9 mouse cellular contexts compared by ENCODE assay signal in genomic region chr16:4602189-4602588, GRCm38 (mm10). TPM values are rescaled to one million over a fixed set of nuclear protein-coding genes. Genes with fewer than 3 reads are reported as not detected.
A peak's percentile ranks its signal among the peaks of the same experiment; 100 is the strongest.
DNase-seq lines count a peak whose midpoint lies in the region; ATAC-seq lines count a peak whose summit lies in the region.
"Had no signal": no experiment of that assay in that cellular context is flagged by ENCODE, and none has a peak within 500 bp of the region (broad histone marks: within the 10 kb centered on the region; RNA-seq: fewer than 3 reads in every experiment).

No protein-coding gene starts in this region.

- DNase-seq in forebrain, embryonic 11.5 days (ENCODE audit: low spot score): no peak
- DNase-seq in neural tube, embryonic 11.5 days (ENCODE audit: low spot score): no peak
- DNase-seq in neural tube, embryonic 10.5 days (ENCODE audit: extremely low spot score, low spot score): no peak
- DNase-seq in kidney, postnatal 25 days: peak; percentile 87 to 95
- peak; percentile 81 for DNase-seq in yolk sac, embryonic 10.5 days (ENCODE audit: low spot score)
- no peak for DNase-seq in T-cell, adult 2 months (ENCODE audit: low spot score)
- DNase-seq: B cell, adult 2 months had no signal

- H3K9me3 ChIP-seq in forebrain, embryonic 12.5 days: no peaks in the 10 kb centered on the region
- H3K9me3 ChIP-seq in forebrain, embryonic 11.5 days (ENCODE audit: control insufficient read depth, low read length): no peaks in the 10 kb centered on the region
- no peaks in the 10 kb centered on the region for H3K9me3 ChIP-seq in neural tube, embryonic 11.5 days (ENCODE audit: control insufficient read depth, low read length)

- H3K9ac ChIP-seq in forebrain, embryonic 12.5 days: peak overlapping the region; percentile 29; the same call in 1 of the 2 replicates
- H3K9ac ChIP-seq in forebrain, embryonic 11.5 days (ENCODE audit: low read length): no peak overlapping the region
- H3K9ac ChIP-seq in neural tube, embryonic 11.5 days (ENCODE audit: low read length): peak overlapping the region; percentile 10

- ATAC-seq in forebrain, embryonic 12.5 days (ENCODE audit: low FRiP score): no peak
- no peak for ATAC-seq in forebrain, embryonic 11.5 days (replicated peaks; ENCODE audit: low FRiP score)
- no peak for ATAC-seq in neural tube, embryonic 11.5 days (ENCODE audit: insufficient read depth, low FRiP score, low TSS enrichment)
- ATAC-seq in megakaryocyte, adult 5-6 weeks (ENCODE audit: poor library complexity, severe bottlenecking): no peak

- peaks cover 97% of the 10 kb centered on the region for H3K4me1 ChIP-seq in forebrain, embryonic 12.5 days
- peaks cover 50% of the 10 kb centered on the region for H3K4me1 ChIP-seq in forebrain, embryonic 11.5 days (replicated peaks; ENCODE audit: control insufficient read depth, insufficient read depth, low read length)
- H3K4me1 ChIP-seq in neural tube, embryonic 11.5 days (ENCODE audit: control insufficient read depth, insufficient read depth, low read length): peaks cover 93% of the 10 kb centered on the region

- H3K4me2 ChIP-seq in forebrain, embryonic 12.5 days: no peak overlapping the region
- no peak overlapping the region for H3K4me2 ChIP-seq in forebrain, embryonic 11.5 days (ENCODE audit: low read depth, low read length, severe bottlenecking)
- no peak overlapping the region for H3K4me2 ChIP-seq in neural tube, embryonic 11.5 days (ENCODE audit: low read depth)

- peak overlapping the region; percentile 57 for H3K27ac ChIP-seq in forebrain, embryonic 12.5 days
- H3K27ac ChIP-seq in forebrain, embryonic 11.5 days (ENCODE audit: low read depth, low read length): no peak overlapping the region
- peak overlapping the region; percentile 70; the same call in 1 of the 2 replicates for H3K27ac ChIP-seq in neural tube, embryonic 11.5 days (ENCODE audit: low read depth, low read length)

- H3K36me3 ChIP-seq in forebrain, embryonic 12.5 days (replicated peaks): no peaks in the 10 kb centered on the region
- no peaks in the 10 kb centered on the region for H3K36me3 ChIP-seq in forebrain, embryonic 11.5 days (ENCODE audit: control insufficient read depth, insufficient read depth, low read length)
- H3K36me3 ChIP-seq in neural tube, embryonic 11.5 days (ENCODE audit: control insufficient read depth, insufficient read depth, low read length): no peaks in the 10 kb centered on the region

- H3K4me3 ChIP-seq in forebrain, embryonic 12.5 days (replicated peaks): no peak overlapping the region
- no peak overlapping the region for H3K4me3 ChIP-seq in forebrain, embryonic 11.5 days (ENCODE audit: low read depth, low read length)
- H3K4me3 ChIP-seq in neural tube, embryonic 11.5 days (ENCODE audit: low read depth, low read length): no peak overlapping the region

- H3K27me3 ChIP-seq in forebrain, embryonic 12.5 days: no peaks in the 10 kb centered on the region
- H3K27me3 ChIP-seq in forebrain, embryonic 11.5 days (ENCODE audit: control insufficient read depth, insufficient read depth, low read length): no peaks in the 10 kb centered on the region
- no peaks in the 10 kb centered on the region for H3K27me3 ChIP-seq in neural tube, embryonic 11.5 days (ENCODE audit: control insufficient read depth, insufficient read depth, low read length)

- 21% methylated on average over 3 of the region's 3 CpGs for WGBS in forebrain, embryonic 12.5 days
- 23% methylated on average over 3 of the region's 3 CpGs for WGBS in forebrain, embryonic 11.5 days
- WGBS in neural tube, embryonic 11.5 days: 14% methylated on average over 3 of the region's 3 CpGs

RNA-seq across cellular contexts. Expression of gene Glis2, which starts 7.7 kb away (rescaled TPM):
- 22.0 and 26.6 TPM in 2 replicates for polyA plus RNA-seq in forebrain, embryonic 12.5 days (2016; fragmentation: Nextera tagmentation; extraction: Ambion mirVana)
- 31.3 and 34.5 TPM in 2 replicates for polyA plus RNA-seq in forebrain, embryonic 11.5 days (2014; fragmentation: Nextera tagmentation; extraction: Ambion mirVana)
- 32.4 and 37.0 TPM in 2 replicates for polyA plus RNA-seq in neural tube, embryonic 11.5 days (2014; fragmentation: Nextera tagmentation; extraction: Ambion mirVana)
- 0.80 TPM in 2 replicates for total RNA-seq in megakaryocyte, adult 5-6 weeks (2015)
- total RNA-seq in megakaryocyte, adult 5-6 weeks (2017): 0.28 and 0.51 TPM in 2 replicates

RNA-seq across cellular contexts. Expression of gene Pam16, which starts 22.6 kb away (rescaled TPM):
- polyA plus RNA-seq in forebrain, embryonic 12.5 days (2016; fragmentation: Nextera tagmentation; extraction: Ambion mirVana): 114 TPM in 2 replicates
- polyA plus RNA-seq in forebrain, embryonic 11.5 days (2014; fragmentation: Nextera tagmentation; extraction: Ambion mirVana): 87.4 and 91.4 TPM in 2 replicates
- polyA plus RNA-seq in neural tube, embryonic 11.5 days (2014; fragmentation: Nextera tagmentation; extraction: Ambion mirVana): 94.3 and 108 TPM in 2 replicates
- total RNA-seq in megakaryocyte, adult 5-6 weeks (2015): 30.8 and 42.8 TPM in 2 replicates
- 18.1 and 24.3 TPM in 2 replicates for total RNA-seq in megakaryocyte, adult 5-6 weeks (2017)

RNA-seq across cellular contexts. Expression of gene Vasn, which starts 37.6 kb away (rescaled TPM):
- polyA plus RNA-seq in forebrain, embryonic 12.5 days (2016; fragmentation: Nextera tagmentation; extraction: Ambion mirVana): 5.2 and 6.8 TPM in 2 replicates
- 7.6 and 7.7 TPM in 2 replicates for polyA plus RNA-seq in forebrain, embryonic 11.5 days (2014; fragmentation: Nextera tagmentation; extraction: Ambion mirVana)
- polyA plus RNA-seq in neural tube, embryonic 11.5 days (2014; fragmentation: Nextera tagmentation; extraction: Ambion mirVana): 10.5 and 11.1 TPM in 2 replicates
- not detected in 2 replicates for total RNA-seq in megakaryocyte, adult 5-6 weeks (2015)
- 0.12 TPM in 1 of 2 replicates, not detected in the other for total RNA-seq in megakaryocyte, adult 5-6 weeks (2017)

RNA-seq across cellular contexts. Expression of gene Dnaja3, which starts 37.6 kb away (rescaled TPM):
- polyA plus RNA-seq in forebrain, embryonic 12.5 days (2016; fragmentation: Nextera tagmentation; extraction: Ambion mirVana): 51.4 and 58.0 TPM in 2 replicates
- polyA plus RNA-seq in forebrain, embryonic 11.5 days (2014; fragmentation: Nextera tagmentation; extraction: Ambion mirVana): 57.7 and 60.7 TPM in 2 replicates
- 54.2 and 56.6 TPM in 2 replicates for polyA plus RNA-seq in neural tube, embryonic 11.5 days (2014; fragmentation: Nextera tagmentation; extraction: Ambion mirVana)
- 10.1 and 11.9 TPM in 2 replicates for total RNA-seq in megakaryocyte, adult 5-6 weeks (2015)
- total RNA-seq in megakaryocyte, adult 5-6 weeks (2017): 26.1 and 27.8 TPM in 2 replicates

RNA-seq across cellular contexts. Expression of gene Tfap4, which starts 42.5 kb away (rescaled TPM):
- 20.9 and 22.6 TPM in 2 replicates for polyA plus RNA-seq in forebrain, embryonic 12.5 days (2016; fragmentation: Nextera tagmentation; extraction: Ambion mirVana)
- polyA plus RNA-seq in forebrain, embryonic 11.5 days (2014; fragmentation: Nextera tagmentation; extraction: Ambion mirVana): 27.7 and 28.6 TPM in 2 replicates
- 16.1 and 17.8 TPM in 2 replicates for polyA plus RNA-seq in neural tube, embryonic 11.5 days (2014; fragmentation: Nextera tagmentation; extraction: Ambion mirVana)
- total RNA-seq in megakaryocyte, adult 5-6 weeks (2015): 10.1 and 11.1 TPM in 2 replicates
- 12.6 and 12.8 TPM in 2 replicates for total RNA-seq in megakaryocyte, adult 5-6 weeks (2017)

Comparison
In these comparisons a context has a peak if more than half of its experiments do, and no peak if none do; other contexts are left out.
1. DNase-seq: peak in kidney, postnatal 25 days (2 of 2) and yolk sac, embryonic 10.5 days (single experiment); none in forebrain, embryonic 11.5 days (single experiment), neural tube, embryonic 11.5 days (single experiment), neural tube, embryonic 10.5 days (single experiment) and T-cell, adult 2 months (single experiment).